Mouse (Mus musculus) lung, postnatal 0 days (tissue): Measurements from ENCODE around the gene Kalrn. TPM values are rescaled to one million over a fixed set of nuclear protein-coding genes. Genes with fewer than 3 reads are reported as not detected.

ENCODE experiments used
- ATAC-seq: fragments of 200-750 bp; cut with Nextera tagmentation; 2 replicates; pipeline ENCODE4 v1.8.0; 2017; ENCODE audit warnings: moderate library complexity
- DNase-seq: peaks from one replicate; pipeline ENCODE4 v3.0.0-alpha.2; 2016; ENCODE audit warnings: low spot score
- H3K27ac ChIP-seq: fragments of 300-500 bp; sonication (generic); 2 replicates; pipeline ENCODE4 v1.5.1; 2014; ENCODE audit warnings: antibody characterized with exemption, mild to moderate bottlenecking, low read length, mixed read lengths
- H3K27me3 ChIP-seq: fragments of 300-500 bp; sonication (generic); replicated peaks from 2 replicates; pipeline ENCODE4 v1.6.1; 2014; ENCODE audit warnings: low read length, mixed read lengths; ENCODE audit not compliant: insufficient read depth
- H3K36me3 ChIP-seq: fragments of 300-500 bp; sonication (generic); 2 replicates; pipeline ENCODE4 v1.6.1; 2014; ENCODE audit warnings: low read length, mixed read lengths; ENCODE audit not compliant: insufficient read depth
- H3K4me1 ChIP-seq: fragments of 300-500 bp; sonication (generic); 2 replicates; pipeline ENCODE4 v1.6.1; 2014; ENCODE audit warnings: antibody characterized with exemption, low read depth, low read length, mixed read lengths; ENCODE audit not compliant: insufficient read depth
- H3K4me2 ChIP-seq: fragments of 300-500 bp; sonication (generic); replicated peaks from 2 replicates; pipeline ENCODE4 v1.6.1; 2014; ENCODE audit warnings: low read depth, mild to moderate bottlenecking, low read length, moderate library complexity, mixed read lengths
- H3K4me3 ChIP-seq: fragments of 300-500 bp; sonication (generic); 2 replicates; pipeline ENCODE4 v1.5.1; 2014; ENCODE audit warnings: low read depth, low read length
- H3K9ac ChIP-seq: fragments of 300-500 bp; sonication (generic); replicated peaks from 2 replicates; pipeline ENCODE4 v1.6.1; 2014; ENCODE audit warnings: low read depth, mild to moderate bottlenecking
- H3K9me3 ChIP-seq: fragments of 300-500 bp; sonication (generic); 2 replicates; pipeline ENCODE4 v1.6.1; 2016; ENCODE audit warnings: low read length, mixed read lengths
- CTCF ChIP-seq: IDR thresholded peaks from 2 replicates; pipeline ENCODE4 v1.5.1; 2016; ENCODE audit warnings: antibody characterized with exemption, mild to moderate bottlenecking
- EP300 ChIP-seq: IDR thresholded peaks from 2 replicates; pipeline ENCODE4 v1.6.1; 2016; ENCODE audit warnings: antibody characterized with exemption, mild to moderate bottlenecking, control low read depth
- WGBS: fragments of 180-500 bp; shearing (Covaris S2); extraction: QIAGEN DNeasy Blood & Tissue Kit; methylation state at CpG from one replicate; pipeline ENCODE4 v1.1.7; 2014; 5-methylcytosine and 5-hydroxymethylcytosine counted together
- polyA plus RNA-seq: library from polyadenylated mRNA; unstranded; fragments of >200 nt; fragmentation: Nextera tagmentation; extraction: Ambion mirVana; gene quantifications from 2 replicates; pipeline ENCODE4 v1.2.1, GENCODE M21; 2015

Gene Kalrn
- polyA plus RNA-seq, 1 experiment from 2014 or later, result 13.6 TPM

- TF ChIP-seq CTCF (no peak), EP300 (no peak)
- 73% methylated on average over 4 of the region's 4 CpGs for WGBS
- Histone ChIP-seq H3K4me1 (no peaks in the 10 kb centered on the region), H3K27me3 (no peaks in the 10 kb centered on the region), H3K4me2 (no peak overlapping the region), H3K9me3 (no peaks in the 10 kb centered on the region), H3K4me3 (no peak overlapping the region), H3K9ac (no peak overlapping the region), H3K27ac (no peak overlapping the region), H3K36me3 (no peaks in the 10 kb centered on the region)
- DNase-seq, result no peak
- no peak for ATAC-seq
Measured at GRCm38 (mm10) chr16:34515485-34515884, 57.8 kb downstream of the Kalrn start.

- TF ChIP-seq CTCF (no peak), EP300 (no peak)
- Histone ChIP-seq H3K4me3 (no peak overlapping the region), H3K27me3 (no peaks in the 10 kb centered on the region), H3K27ac (no peak overlapping the region), H3K4me2 (no peak overlapping the region), H3K9me3 (no peaks in the 10 kb centered on the region), H3K4me1 (no peaks in the 10 kb centered on the region), H3K9ac (no peak overlapping the region), H3K36me3 (no peaks in the 10 kb centered on the region)
- DNase-seq, result no peak
- no peak for ATAC-seq
- whole genome bisulfite sequencing, result 60% methylated on average over 13 of the region's 13 CpGs
Measured at GRCm38 (mm10) chr16:34513956-34514593, 59.3 kb downstream of the Kalrn start.

GRCm38 (mm10) chr16:34512326-34512725 lies 61.0 kb downstream of the Kalrn start:
- Histone ChIP-seq H3K4me1 (no peaks in the 10 kb centered on the region), H3K27ac (no peak overlapping the region), H3K9me3 (no peaks in the 10 kb centered on the region), H3K4me2 (no peak overlapping the region), H3K36me3 (no peaks in the 10 kb centered on the region), H3K9ac (no peak overlapping the region), H3K4me3 (no peak overlapping the region), H3K27me3 (no peaks in the 10 kb centered on the region)
- ATAC-seq (no peak), DNase-seq (no peak)
- WGBS, result 87% methylated on average over 4 of the region's 4 CpGs
- TF ChIP-seq EP300, result no peak
- no peak for TF ChIP-seq CTCF

GRCm38 (mm10) chr16:34508125-34508524 lies 65.2 kb downstream of the Kalrn start:
- no peak overlapping the region for H3K9ac ChIP-seq
- no peak overlapping the region for H3K4me3 ChIP-seq
- no peaks in the 10 kb centered on the region for H3K27me3 ChIP-seq
- 81% methylated on average over 1 of the region's 1 CpGs for WGBS
- no peaks in the 10 kb centered on the region for H3K4me1 ChIP-seq
- no peak for ATAC-seq
- DNase-seq, result no peak
- no peak overlapping the region for H3K27ac ChIP-seq
- TF ChIP-seq CTCF, result no peak
- TF ChIP-seq EP300, result no peak
- H3K36me3 ChIP-seq, result no peaks in the 10 kb centered on the region
- no peak overlapping the region for H3K4me2 ChIP-seq
- H3K9me3 ChIP-seq, result no peaks in the 10 kb centered on the region

- 72% methylated on average over 2 of the region's 2 CpGs for WGBS
- no peak for TF ChIP-seq EP300
- TF ChIP-seq CTCF, result no peak
- no peak for ATAC-seq
- Histone ChIP-seq H3K27ac (no peak overlapping the region), H3K9me3 (no peaks in the 10 kb centered on the region), H3K4me3 (no peak overlapping the region), H3K27me3 (no peaks in the 10 kb centered on the region), H3K9ac (no peak overlapping the region), H3K4me2 (no peak overlapping the region), H3K4me1 (no peaks in the 10 kb centered on the region), H3K36me3 (no peaks in the 10 kb centered on the region)
- no peak for DNase-seq
Measured at GRCm38 (mm10) chr16:34506048-34506447, 67.3 kb downstream of the Kalrn start.

- WGBS, result 80% methylated on average over 10 of the region's 10 CpGs
- TF ChIP-seq CTCF, result no peak
- Histone ChIP-seq H3K27me3 (no peaks in the 10 kb centered on the region), H3K27ac (no peak overlapping the region), H3K9me3 (no peaks in the 10 kb centered on the region), H3K9ac (no peak overlapping the region), H3K4me2 (no peak overlapping the region), H3K36me3 (no peaks in the 10 kb centered on the region), H3K4me1 (no peaks in the 10 kb centered on the region), H3K4me3 (no peak overlapping the region)
- DNase-seq (no peak), ATAC-seq (no peak)
Measured at GRCm38 (mm10) chr16:34504250-34504649, 69.1 kb downstream of the Kalrn start.

GRCm38 (mm10) chr16:34502110-34502509 lies 71.2 kb downstream of the Kalrn start:
- no peak overlapping the region for H3K4me2 ChIP-seq
- no peak overlapping the region for H3K4me3 ChIP-seq
- DNase-seq (no peak), ATAC-seq (no peak)
- no peaks in the 10 kb centered on the region for H3K9me3 ChIP-seq
- no peak overlapping the region for H3K9ac ChIP-seq
- no peaks in the 10 kb centered on the region for H3K4me1 ChIP-seq
- H3K36me3 ChIP-seq, result no peaks in the 10 kb centered on the region
- H3K27ac ChIP-seq, result no peak overlapping the region
- TF ChIP-seq CTCF, result no peak
- TF ChIP-seq EP300, result no peak
- H3K27me3 ChIP-seq, result no peaks in the 10 kb centered on the region
